Mouse (Mus musculus) embryo, embryonic 9.5 days (tissue): Measurements from ENCODE around the gene Tep1.
"Not testable (repeated sequence)": the region's sequence is repeated elsewhere in the genome, so short reads cannot be mapped to it uniquely, and the experiment has no call there.

ENCODE experiments used
- DNase-seq: peaks from one replicate; pipeline ENCODE4 v3.0.0-alpha.2; 2017; ENCODE audit errors: extremely low spot score

Tep1 gene

DNA sequence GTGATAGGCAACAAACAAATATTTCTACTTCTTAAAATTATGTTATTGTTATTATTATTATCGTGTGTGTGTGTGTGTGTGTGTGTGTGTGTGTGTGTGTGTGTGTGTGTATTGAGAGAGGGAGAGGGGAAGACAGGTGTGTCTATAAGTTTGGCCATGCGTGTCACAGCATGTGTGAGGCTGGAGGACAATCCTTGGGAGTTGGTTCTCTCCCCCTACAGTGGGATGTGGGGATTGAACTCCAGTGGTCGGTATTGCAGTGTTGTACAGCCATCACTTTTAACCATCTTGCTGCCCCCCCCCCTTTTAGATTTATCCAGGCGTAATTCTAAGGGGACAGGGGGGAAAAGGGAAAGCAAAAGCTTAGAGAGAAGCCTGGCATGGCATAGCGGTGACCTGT is 1.7 kb downstream of the Tep1 start:
- no peak for DNase-seq

DNA sequence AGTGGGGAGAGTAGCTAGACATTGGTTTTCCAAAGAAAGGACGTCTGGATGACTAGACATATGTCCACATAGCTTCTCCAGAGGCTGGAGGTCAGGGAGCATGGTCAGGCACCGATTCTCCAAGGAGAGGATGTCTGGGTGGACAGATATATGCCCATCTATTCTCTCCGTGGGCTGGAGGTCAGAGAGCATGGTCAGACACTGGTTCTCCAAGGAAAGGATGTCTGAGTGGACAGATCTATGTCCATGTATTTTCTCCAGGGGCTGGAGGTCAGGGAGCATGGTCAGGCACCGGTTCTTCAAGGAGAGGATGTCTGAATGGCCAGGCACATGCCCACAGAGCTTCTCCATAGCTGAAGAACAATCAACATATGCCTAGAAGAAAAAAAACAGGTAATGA is 2.1 kb downstream of the Tep1 start:
- no peak for DNase-seq

- DNase-seq = no peak
Measured at GRCm38 (mm10) chr14:50866966-50867365, 3.4 kb downstream of the Tep1 start.

DNA sequence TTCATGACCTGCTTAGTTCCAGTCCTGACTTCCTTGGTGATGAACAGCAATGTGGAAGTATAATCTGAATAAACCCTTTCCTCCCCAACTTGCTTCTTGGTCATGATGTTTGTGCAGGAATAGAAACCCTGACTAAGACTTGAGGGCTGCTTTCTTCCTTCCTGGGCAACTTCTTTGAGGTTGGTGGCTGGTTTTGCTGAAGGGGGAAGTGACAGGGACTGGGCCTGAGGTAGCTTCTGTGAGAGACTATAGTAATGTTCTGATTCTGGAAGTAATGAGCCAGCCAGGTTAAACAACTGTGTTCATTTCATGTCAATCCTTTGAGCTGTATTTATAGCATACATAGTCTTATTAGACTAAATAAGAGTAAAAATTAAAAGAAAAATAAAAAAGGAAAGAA is 5.4 kb downstream of the Tep1 start:
- DNase-seq = not testable (repeated sequence)

- no peak for DNase-seq
Measured at GRCm38 (mm10) chr14:50862641-50863040, 7.7 kb downstream of the Tep1 start.

- no peak for DNase-seq
Measured at GRCm38 (mm10) chr14:50855788-50856187, 14.6 kb downstream of the Tep1 start.

DNA sequence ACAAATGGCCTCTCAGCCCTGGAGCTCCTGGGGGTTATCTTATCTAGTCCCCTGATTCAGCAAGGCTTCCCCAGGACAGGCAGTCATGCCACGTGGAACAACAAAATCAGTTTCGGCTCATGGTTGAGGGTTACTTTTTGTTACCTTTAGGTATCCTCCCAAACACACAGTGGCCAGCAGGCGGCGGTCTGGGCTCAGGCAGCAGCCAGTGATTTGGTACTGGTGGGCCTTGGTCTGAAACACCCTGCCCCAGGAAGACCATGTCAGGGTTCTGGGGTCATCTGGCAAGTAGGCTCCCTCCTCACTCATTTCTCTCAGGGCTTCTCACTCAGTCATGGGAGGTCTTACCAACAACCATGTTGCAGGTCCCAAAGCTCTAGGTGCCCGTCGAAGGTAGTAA is 33.1 kb downstream of the Tep1 start:
- DNase-seq = peak; percentile 5

- no peak for DNase-seq
Measured at GRCm38 (mm10) chr14:50834435-50834834, 35.9 kb downstream of the Tep1 start.

- DNase-seq = no peak
Measured at GRCm38 (mm10) chr14:50833964-50834363, 36.4 kb downstream of the Tep1 start.

GRCm38 (mm10) chr14:50829878-50830277 is 40.5 kb downstream of the Tep1 start:
- DNase-seq = no peak

GRCm38 (mm10) chr14:50826579-50826978 is 43.8 kb downstream of the Tep1 start:
- no peak for DNase-seq

GRCm38 (mm10) chr14:50824219-50824618 is 46.1 kb downstream of the Tep1 start:
- DNase-seq = no peak

- no peak for DNase-seq
Measured at GRCm38 (mm10) chr14:50823240-50823639, 47.1 kb downstream of the Tep1 start.

DNA sequence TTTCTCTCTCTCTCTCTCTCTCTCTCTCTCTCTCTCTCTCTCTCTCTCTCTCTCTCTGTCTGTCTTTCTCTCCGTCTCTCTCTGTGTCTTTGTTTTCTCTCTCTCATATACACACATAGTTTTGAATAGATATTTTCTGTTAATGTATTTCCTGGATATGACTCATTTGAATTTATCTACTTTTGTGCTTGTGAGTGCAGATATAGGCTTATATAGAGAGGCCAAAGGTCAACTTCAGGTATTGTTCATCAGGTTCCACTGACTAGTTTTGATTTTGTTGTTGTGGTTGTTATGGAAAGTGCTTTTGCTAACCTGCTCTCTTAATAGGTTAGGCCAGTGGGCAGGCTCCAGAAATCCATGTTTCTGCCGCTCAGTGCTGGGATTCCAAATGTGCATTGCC is 57.3 kb downstream of the Tep1 start:
- DNase-seq = no peak

GRCm38 (mm10) chr14:50807487-50808072 is 62.8 kb downstream of the Tep1 start, which contains the start of the genes Ccnb1ip1 and Parp2:
Gene Ccnb1ip1 (minus strand): TSS chr14:50807732.
Gene Parp2 (plus strand): TSS chr14:50807841.
- DNase-seq = peak; percentile 99

DNA sequence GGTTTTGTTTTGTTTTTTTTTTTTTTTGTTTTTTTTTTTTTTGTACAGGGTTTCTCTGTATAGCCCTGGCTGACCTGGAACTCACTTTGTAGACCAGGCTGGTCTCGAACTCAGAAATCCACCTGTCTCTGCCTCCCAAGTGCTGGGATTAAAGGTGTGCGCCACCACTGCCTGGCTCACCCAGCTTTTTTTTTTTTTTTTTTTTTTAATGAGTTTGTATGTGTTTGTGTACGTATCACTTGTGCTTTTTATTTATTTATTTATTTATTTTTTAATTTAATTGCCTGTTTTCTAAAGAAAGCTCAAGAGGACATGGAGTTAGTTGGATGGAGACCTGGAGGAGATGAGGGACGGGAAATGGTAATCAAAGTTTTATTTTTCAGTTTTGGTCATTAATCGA is 63.9 kb downstream of the Tep1 start:
- not testable (repeated sequence) for DNase-seq

GRCm38 (mm10) chr14:50804683-50805082 is 65.7 kb downstream of the Tep1 start:
- DNase-seq = no peak

DNA sequence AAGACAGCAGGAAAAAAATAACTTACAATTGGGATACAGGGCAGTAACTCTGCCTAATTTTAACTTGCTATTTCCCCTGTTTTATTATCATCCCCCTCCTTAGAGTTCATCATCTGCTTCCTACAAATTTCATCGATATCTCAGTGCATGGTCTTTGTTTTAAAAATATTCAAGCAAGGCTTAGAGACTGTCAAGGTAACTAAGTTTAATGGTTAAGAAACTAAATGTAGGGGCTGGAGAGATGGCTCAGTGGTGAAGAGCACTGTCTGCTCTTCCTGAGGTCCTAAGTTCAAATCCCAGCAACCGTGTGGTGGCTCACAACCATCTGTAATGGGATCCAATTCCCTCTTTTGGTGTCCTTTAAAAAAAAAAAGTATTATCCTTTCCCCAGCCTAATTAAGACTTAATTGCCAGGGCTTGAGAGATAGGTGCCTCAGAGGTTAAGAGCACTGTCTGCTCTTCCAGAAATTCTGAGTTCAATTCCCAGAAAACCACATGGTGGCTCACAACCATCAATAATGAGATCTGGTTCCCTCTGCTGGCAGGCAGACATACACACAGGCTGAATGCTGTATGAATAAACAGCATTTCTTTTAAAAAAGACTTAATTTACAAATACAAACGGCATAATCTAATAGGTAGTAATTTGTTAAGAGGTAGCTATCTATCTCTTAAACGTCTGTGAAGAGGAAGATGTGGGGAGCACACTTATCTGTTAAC is 67.4 kb downstream of the Tep1 start:
- DNase-seq = peak; percentile 27

- no peak for DNase-seq
Measured at GRCm38 (mm10) chr14:50802441-50802840, 67.9 kb downstream of the Tep1 start.

GRCm38 (mm10) chr14:50799502-50800259 is 70.7 kb downstream of the Tep1 start:
- peak; percentile 52 for DNase-seq

GRCm38 (mm10) chr14:50798512-50798911 is 71.8 kb downstream of the Tep1 start:
- DNase-seq = no peak

DNA sequence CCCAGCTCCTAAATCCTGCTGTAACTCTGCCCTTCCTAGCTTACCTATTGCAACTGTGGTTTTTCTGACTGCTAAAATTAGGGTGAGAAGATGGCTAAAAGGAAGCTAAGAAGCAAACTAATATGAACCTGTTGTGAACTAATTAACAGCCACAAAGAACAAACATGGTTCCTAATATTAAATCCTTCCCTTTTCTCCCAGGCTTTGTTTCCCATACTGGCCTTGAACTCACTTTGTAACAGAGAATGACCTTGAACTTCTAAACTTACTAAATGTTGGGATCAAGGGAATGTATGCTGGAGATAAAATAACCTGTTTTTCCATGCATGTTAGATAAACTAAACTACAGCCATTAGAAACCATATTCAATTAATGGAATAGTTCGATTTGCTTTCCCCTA is 73.9 kb downstream of the Tep1 start:
- DNase-seq = no peak

DNA sequence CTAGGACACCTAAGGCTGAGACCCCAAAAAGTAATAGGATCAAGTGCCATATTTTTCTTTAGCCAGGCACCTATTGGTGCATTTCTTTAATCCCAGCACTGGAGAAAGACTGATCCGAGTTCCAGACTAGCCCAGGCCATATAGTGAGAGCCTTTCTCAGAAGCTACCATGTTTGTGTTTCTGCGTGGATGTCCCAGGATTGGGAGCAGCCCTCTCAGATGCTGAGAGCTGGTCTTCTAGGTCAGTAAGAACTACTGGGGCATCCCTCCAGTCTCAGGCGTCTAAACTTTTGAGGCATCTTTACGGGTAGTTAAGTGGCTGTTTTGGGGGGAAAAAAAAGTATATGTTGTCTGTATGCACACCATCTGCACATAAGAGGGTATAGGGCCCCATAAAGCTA is 74.4 kb downstream of the Tep1 start:
- no peak for DNase-seq
